Mouse (Mus musculus): ENCODE measurements around the gene Smad9. TPM values are rescaled to one million over a fixed set of nuclear protein-coding genes. Genes with fewer than 3 reads are reported as not detected.

Gene Smad9
- total RNA-seq, 2 experiments from 2014 or later: 6.4 to 8.0 TPM

GRCm38 (mm10) chr3:54795806-54796205 lies 40.4 kb downstream of the Smad9 start:
- intact Hi-C loops (cut with DNase I): loop anchor here (5.0 kb wide), 1 partner anchor 59 kb away; the partner anchor contains the start of genes Alg5 and Exosc8
- peak in 1 of 2 experiments; percentile 44 for DNase-seq (ENCODE audit: low spot score in 2 of 2)

GRCm38 (mm10) chr3:54797211-54797610 lies 41.8 kb downstream of the Smad9 start:
- intact Hi-C loops (cut with DNase I): loop anchor here (5.0 kb wide), 1 partner anchor 60 kb away; the partner anchor contains the start of genes Alg5 and Exosc8

GRCm38 (mm10) chr3:54803713-54804112 lies 48.3 kb downstream of the Smad9 start:
- intact Hi-C loops (cut with DNase I): loop anchor here (10.0 kb wide), 1 partner anchor 551 kb away; no protein-coding TSS in a partner anchor
- no peak for DNase-seq (ENCODE audit: low spot score in 2 of 2)

More at GRCm38 (mm10) chr3:54797211-54797610, 41.8 kb downstream of the Smad9 start:
- DNase-seq (ENCODE audit: low spot score in 2 of 2): peak; percentile 47 to 54

GRCm38 (mm10) chr3:54807061-54807661 lies 51.8 kb downstream of the Smad9 start:
- intact Hi-C loops (cut with DNase I): loop anchor here (5.0 to 10.0 kb wide), 2 partner anchors 50 to 548 kb away; partner anchors contain the start of gene Smad9
- DNase-seq (ENCODE audit: low spot score in 2 of 2): peak in 1 of 2 experiments; percentile 41

GRCm38 (mm10) chr3:54807666-54808217 lies 52.4 kb downstream of the Smad9 start, which contains the start of gene Rfxap:
Rfxap (minus strand) TSS chr3:54807791.
- peak; percentile 95 to 96 for DNase-seq (ENCODE audit: low spot score in 2 of 2)
- intact Hi-C loops (cut with DNase I): loop anchor here (5.0 to 10.0 kb wide), 2 partner anchors 50 to 547 kb away; partner anchors contain the start of gene Smad9

- DNase-seq (ENCODE audit: low spot score in 2 of 2): no peak
- intact Hi-C loops (cut with DNase I): loop anchor here (5.0 to 10.0 kb wide), 2 partner anchors 52 to 546 kb away; partner anchors contain the start of gene Smad9
These were observed 53.7 kb downstream of the Smad9 start for GRCm38 (mm10) chr3:54809111-54809510.

- DNase-seq (ENCODE audit: low spot score in 2 of 2): no peak
- intact Hi-C loops (cut with DNase I): loop anchor here (1.0 kb wide), 1 partner anchor 253 kb away; no protein-coding TSS in a partner anchor
These were observed 56.2 kb downstream of the Smad9 start for GRCm38 (mm10) chr3:54811616-54812015.

- DNase-seq (ENCODE audit: low spot score in 2 of 2): peak in 1 of 2 experiments; percentile 73
- intact Hi-C loops (cut with DNase I): no loop called here
These were observed 58.1 kb downstream of the Smad9 start for GRCm38 (mm10) chr3:54813418-54813988.

- DNase-seq (ENCODE audit: low spot score in 2 of 2): no peak
- intact Hi-C loops (cut with DNase I): loop anchor here (5.0 kb wide), 1 partner anchor 338 kb away; no protein-coding TSS in a partner anchor
These were observed 59.2 kb downstream of the Smad9 start for GRCm38 (mm10) chr3:54814622-54815021.

GRCm38 (mm10) chr3:54815292-54815691 lies 59.9 kb downstream of the Smad9 start:
- DNase-seq (ENCODE audit: low spot score in 2 of 2): peak in 1 of 2 experiments; percentile 35
- intact Hi-C loops (cut with DNase I): loop anchor here (5.0 kb wide), 1 partner anchor 337 kb away; no protein-coding TSS in a partner anchor

- intact Hi-C loops (cut with DNase I): no loop called here
- no peak for DNase-seq (ENCODE audit: low spot score in 2 of 2)
These were observed 67.1 kb downstream of the Smad9 start for GRCm38 (mm10) chr3:54822526-54822925.

GRCm38 (mm10) chr3:54832491-54832890 lies 77.1 kb downstream of the Smad9 start:
- DNase-seq (ENCODE audit: low spot score in 2 of 2): no peak
- intact Hi-C loops (cut with DNase I): no loop called here

- intact Hi-C loops (cut with DNase I): loop anchor here (5.0 kb wide), 1 partner anchor 57 kb away; no protein-coding TSS in a partner anchor
- peak; percentile 21 to 64 for DNase-seq (ENCODE audit: low spot score in 2 of 2)
These were observed 80.0 kb downstream of the Smad9 start for GRCm38 (mm10) chr3:54835421-54835820.

Other genes starting within 250 kb of the Smad9 start
- 10 to 100 TPM; 41.6 to 42.3 TPM for gene Supt20, start 62.8 kb upstream of the Smad9 start, total RNA-seq (2021)
- gene Gm21958, start 41.2 kb upstream of the Smad9 start, total RNA-seq (2021): not detected
- gene Exosc8, start 20.2 kb upstream of the Smad9 start, total RNA-seq (2021): 10 to 100 TPM; 23.4 to 23.8 TPM
- gene Alg5, start 20.0 kb upstream of the Smad9 start, total RNA-seq (2021): 10 to 100 TPM; 17.3 to 19.2 TPM
- gene Rfxap, start 52.2 kb downstream of the Smad9 start, total RNA-seq (2021): 10 to 100 TPM; 47.5 to 58.9 TPM
- gene Sertm1, start 160.3 kb downstream of the Smad9 start, total RNA-seq (2021): 10 to 100 TPM; 31.5 to 32.0 TPM